Mouse (Mus musculus): ENCODE results near the gene Tnks2.

Tnks2 gene

GRCm38 (mm10) chr19:36827650-36828049 is 6.4 kb upstream of the Tnks2 start:
- DNase-seq = no peak

GRCm38 (mm10) chr19:36828322-36828721 is 5.7 kb upstream of the Tnks2 start:
- DNase-seq = no peak

GRCm38 (mm10) chr19:36832951-36833787 is 863 bp upstream of the Tnks2 start:
- DNase-seq = peak; percentile 46

- DNase-seq = peak; percentile 78
These were observed 750 bp downstream of the Tnks2 start for GRCm38 (mm10) chr19:36834532-36835431.

- DNase-seq = no peak
These were observed 2.0 kb downstream of the Tnks2 start for GRCm38 (mm10) chr19:36836035-36836434.

- DNase-seq = no peak
These were observed 6.3 kb downstream of the Tnks2 start for GRCm38 (mm10) chr19:36840301-36840700.

- DNase-seq = no peak
These were observed 9.8 kb downstream of the Tnks2 start for GRCm38 (mm10) chr19:36843866-36844265.

GRCm38 (mm10) chr19:36845924-36846323 is 11.9 kb downstream of the Tnks2 start:
- no peak for DNase-seq

- DNase-seq = no peak
These were observed 19.8 kb downstream of the Tnks2 start for GRCm38 (mm10) chr19:36853831-36854230.

GRCm38 (mm10) chr19:36857851-36858250 is 23.8 kb downstream of the Tnks2 start:
- no peak for DNase-seq

GRCm38 (mm10) chr19:36860393-36860792 is 26.4 kb downstream of the Tnks2 start:
- DNase-seq = no peak

- no peak for DNase-seq
These were observed 31.9 kb downstream of the Tnks2 start for GRCm38 (mm10) chr19:36865905-36866304.

- no peak for DNase-seq
These were observed 33.4 kb downstream of the Tnks2 start for GRCm38 (mm10) chr19:36867416-36867815.

- DNase-seq = peak; percentile 6
These were observed 34.6 kb downstream of the Tnks2 start for GRCm38 (mm10) chr19:36868675-36869074.

GRCm38 (mm10) chr19:36874651-36875050 is 40.6 kb downstream of the Tnks2 start:
- DNase-seq = no peak

GRCm38 (mm10) chr19:36877329-36877728 is 43.3 kb downstream of the Tnks2 start:
- no peak for DNase-seq

- no peak for DNase-seq
These were observed 44.9 kb downstream of the Tnks2 start for GRCm38 (mm10) chr19:36878743-36879495.

- peak; percentile 43 for DNase-seq
These were observed 49.1 kb downstream of the Tnks2 start for GRCm38 (mm10) chr19:36883119-36883518.

- DNase-seq = no peak
These were observed 52.3 kb downstream of the Tnks2 start for GRCm38 (mm10) chr19:36886316-36886715.

- DNase-seq = no peak
These were observed 53.7 kb downstream of the Tnks2 start for GRCm38 (mm10) chr19:36887706-36888105.

- DNase-seq = no peak
These were observed 57.7 kb downstream of the Tnks2 start for GRCm38 (mm10) chr19:36891746-36892145.

- no peak for DNase-seq
These were observed 62.9 kb downstream of the Tnks2 start for GRCm38 (mm10) chr19:36896791-36897569.
